In the genomic region with DNA sequence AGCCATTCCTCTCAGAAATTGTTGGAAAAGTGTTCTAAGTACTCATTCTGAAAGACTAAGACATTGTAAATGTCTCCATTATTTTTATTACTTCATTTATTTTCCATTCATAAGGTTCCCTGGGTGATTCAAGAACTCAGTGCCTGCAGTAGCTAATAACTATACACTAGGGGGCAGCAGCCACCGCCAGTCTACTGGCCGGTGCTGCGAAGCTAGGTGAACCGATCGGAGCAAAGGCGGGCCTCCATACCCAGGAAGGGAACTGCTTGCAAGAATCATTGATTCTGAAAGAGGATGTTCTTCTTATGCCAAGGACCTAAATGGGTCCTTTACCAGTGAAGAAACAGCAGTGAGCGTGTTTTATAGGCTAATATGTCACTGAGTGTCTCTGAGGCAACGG, we compare ENCODE assay signal across 8 mouse cellular contexts. TPM values are rescaled to one million over a fixed set of nuclear protein-coding genes. Genes with fewer than 3 reads are reported as not detected.
DNase-seq lines count a peak whose midpoint lies in the region; ATAC-seq and TF ChIP-seq lines count a peak whose summit lies in the region.

No protein-coding gene starts in this region.

- H3K9me3 ChIP-seq in CH12.LX (replicated peaks; ENCODE audit: low read length) = peaks cover 6% of the 10 kb centered on the region
- 0 out of 2 replicates have a peak, but pooled peaks cover 2% of the 10 kb centered on the region for H3K9me3 ChIP-seq in heart, embryonic 15.5 days (replicated peaks)
- no peaks in the 10 kb centered on the region for H3K9me3 ChIP-seq in lung, embryonic 14.5 days (ENCODE audit: low read depth, low read length)

- no peaks in the 10 kb centered on the region for H3K79me2 ChIP-seq in CH12.LX (replicated peaks; ENCODE audit: control insufficient read depth, extremely low read depth, insufficient read depth, poor library complexity, severe bottlenecking)

- peak; percentile 23; the same call in 1 of the 2 replicates for TF ChIP-seq EP300 in CH12.LX (IDR thresholded peaks at IDR 0.05; ENCODE audit: low read length)

- H3K4me2 ChIP-seq in CH12.LX (ENCODE audit: insufficient read depth, low read depth, poor library complexity, severe bottlenecking) = no peak overlapping the region
- H3K4me2 ChIP-seq in heart, embryonic 15.5 days = peak overlapping the region; percentile 42; the same call in 1 of the 2 replicates
- H3K4me2 ChIP-seq in lung, embryonic 14.5 days = peak overlapping the region; percentile 36; the same call in 1 of the 2 replicates

- dilution Hi-C loops in CH12.LX (cut with MboI; ENCODE audit: extremely low pct_ligation_motif_present, extremely low pct_unique_long_range_greater_than_20kb, low sequenced_read_pairs) = no loop called here

- DNase-seq in CH12.LX (ENCODE audit: extremely low read depth) = peak; percentile 85
- peak; percentile 39 for DNase-seq in fibroblast of lung, adult 2 months (ENCODE audit: low read depth)
- peak; percentile 68 to 77 for DNase-seq in kidney, postnatal 25 days
- DNase-seq in lung, embryonic 14.5 days = peak; percentile 93
- peak; percentile 58 for DNase-seq in ovary, postnatal 14 days (ENCODE audit: low spot score)
- peak; percentile 78 for DNase-seq in thymus, postnatal 14 days

- no peak overlapping the region for H3K27ac ChIP-seq in CH12.LX (ENCODE audit: insufficient read depth, low read depth)
- H3K27ac ChIP-seq in bone marrow, adult 2 months (ENCODE audit: control insufficient read depth, insufficient read depth, low read depth, low read length, poor library complexity) = no peak overlapping the region
- H3K27ac ChIP-seq in heart, embryonic 15.5 days = no peak overlapping the region
- no peak overlapping the region for H3K27ac ChIP-seq in lung, embryonic 14.5 days (ENCODE audit: low read depth)

- no peak for TF ChIP-seq POLR2A in CH12.LX (IDR thresholded peaks at IDR 0.05; ENCODE audit: low read depth, low read length)
- TF ChIP-seq POLR2A in bone marrow, adult 2 months (IDR thresholded peaks at IDR 0.05; ENCODE audit: borderline replicate concordance, control insufficient read depth, low read depth, low read length) = no peak

- no peak overlapping the region for H3K4me3 ChIP-seq in CH12.LX (replicated peaks in 1 of 3; ENCODE audit: low read depth in 2 of 3, low read length in 2 of 3, poor library complexity in 1 of 3)
- no peak overlapping the region for H3K4me3 ChIP-seq in bone marrow, adult 2 months (replicated peaks; ENCODE audit: control insufficient read depth, low read depth, low read length)
- no peak overlapping the region for H3K4me3 ChIP-seq in heart, embryonic 15.5 days
- no peak overlapping the region for H3K4me3 ChIP-seq in lung, embryonic 14.5 days (ENCODE audit: low read depth, low read length)

- no peaks in the 10 kb centered on the region for H3K27me3 ChIP-seq in CH12.LX (replicated peaks)
- H3K27me3 ChIP-seq in heart, embryonic 15.5 days = no peaks in the 10 kb centered on the region
- no peaks in the 10 kb centered on the region for H3K27me3 ChIP-seq in lung, embryonic 14.5 days (ENCODE audit: insufficient read depth, low read length)

- peak; percentile 100 for TF ChIP-seq RAD21 in CH12.LX (IDR thresholded peaks at IDR 0.05; ENCODE audit: low read depth, low read length)

- H3K4me1 ChIP-seq in CH12.LX (ENCODE audit: control insufficient read depth in 1 of 2, insufficient read depth in 2 of 2) = peaks cover 10 to 25% of the 10 kb centered on the region in 2 experiments
- H3K4me1 ChIP-seq in bone marrow, adult 2 months (ENCODE audit: control insufficient read depth, insufficient read depth, low read length) = peaks cover 2% of the 10 kb centered on the region
- H3K4me1 ChIP-seq in heart, embryonic 15.5 days (replicated peaks) = peaks cover 12% of the 10 kb centered on the region
- peaks cover 4% of the 10 kb centered on the region; the same call in 1 of the 2 replicates for H3K4me1 ChIP-seq in lung, embryonic 14.5 days (ENCODE audit: insufficient read depth)

- peak; percentile 56 to 96; a peak in 3 of 4 replicates for TF ChIP-seq CTCF in CH12.LX (conservative IDR thresholded peaks at IDR 0.05 in 1 of 2, IDR thresholded peaks at IDR 0.05 in 1 of 2; ENCODE audit: low read depth in 2 of 2, low read length in 2 of 2)
- peak; percentile 84 for TF ChIP-seq CTCF in bone marrow, adult 2 months (IDR thresholded peaks at IDR 0.05; ENCODE audit: control insufficient read depth, insufficient read depth, low read length)
- peak; percentile 88 for TF ChIP-seq CTCF in lung, embryonic 14.5 days (IDR thresholded peaks at IDR 0.05; ENCODE audit: low read depth)

- H3K9ac ChIP-seq in CH12.LX (ENCODE audit: insufficient read depth, low read depth) = no peak overlapping the region
- no peak overlapping the region for H3K9ac ChIP-seq in heart, embryonic 15.5 days
- H3K9ac ChIP-seq in lung, embryonic 14.5 days = no peak overlapping the region

- H3K36me3 ChIP-seq in CH12.LX (replicated peaks in 1 of 2; ENCODE audit: control insufficient read depth in 1 of 2, insufficient read depth in 1 of 2, low read length in 1 of 2) = no peaks in the 10 kb centered on the region
- peaks cover 6% of the 10 kb centered on the region; the same call in 1 of the 2 replicates for H3K36me3 ChIP-seq in heart, embryonic 15.5 days
- H3K36me3 ChIP-seq in lung, embryonic 14.5 days (ENCODE audit: insufficient read depth) = no peaks in the 10 kb centered on the region

- WGBS in bone marrow, adult 2 months = 17% methylated on average over 8 of the region's 8 CpGs
- 16% methylated on average over 8 of the region's 8 CpGs for WGBS in heart, embryonic 15.5 days
- 15% methylated on average over 8 of the region's 8 CpGs for WGBS in lung, embryonic 14.5 days

- ATAC-seq in heart, embryonic 15.5 days (replicated peaks; ENCODE audit: insufficient number of reproducible peaks, insufficient read depth, low FRiP score, low read depth) = no peak
- ATAC-seq in lung, embryonic 14.5 days (ENCODE audit: insufficient read depth) = peak; percentile 73; the same call in 1 of the 2 replicates

- in situ Hi-C loops in CH12.LX (cut with MboI; ENCODE audit: low pct_ligation_motif_present, low pct_unique_long_range_greater_than_20kb, low sequenced_read_pairs) = loop anchor here (5.0 kb wide), 1 partner anchor 452 kb away; no protein-coding TSS in a partner anchor

TF ChIP-seq in CH12.LX, 34 proteins besides CTCF, POLR2A, EP300 and RAD21 (continues in another document):
- no peak for TF ChIP-seq HCFC1 (IDR thresholded peaks at IDR 0.05; ENCODE audit: low read depth, low read length)
- TF ChIP-seq MAFK (IDR thresholded peaks at IDR 0.05; ENCODE audit: insufficient replicate concordance, low read length) = no peak
- TF ChIP-seq PAX5 (IDR thresholded peaks at IDR 0.05; ENCODE audit: low read length) = no peak
- peak; percentile 34; the same call in 1 of the 2 replicates for TF ChIP-seq NRF1 (IDR thresholded peaks at IDR 0.05; ENCODE audit: low read depth, low read length)
- TF ChIP-seq USF2 (conservative IDR thresholded peaks at IDR 0.05; ENCODE audit: low read depth, low read length) = no peak
- no peak for TF ChIP-seq USF1 (IDR thresholded peaks at IDR 0.05; ENCODE audit: low read depth, low read length)
- no peak for TF ChIP-seq MAZ (IDR thresholded peaks at IDR 0.05; ENCODE audit: low read depth, low read length)
- TF ChIP-seq TCF12 (IDR thresholded peaks at IDR 0.05; ENCODE audit: low read depth, low read length) = peak; percentile 56
- no peak for TF ChIP-seq MXI1 (IDR thresholded peaks at IDR 0.05; ENCODE audit: low read depth, low read length)
- TF ChIP-seq MYC (IDR thresholded peaks at IDR 0.05; ENCODE audit: low read depth, low read length) = peak; percentile 33; the same call in 1 of the 2 replicates
- TF ChIP-seq MEF2A (IDR thresholded peaks at IDR 0.05; ENCODE audit: borderline replicate concordance, low read depth, low read length) = peak; percentile 58; the same call in 1 of the 2 replicates
- peak; percentile 57 for TF ChIP-seq ELF1 (IDR thresholded peaks at IDR 0.05; ENCODE audit: low read depth, low read length)
- peak; percentile 25; the same call in 1 of the 2 replicates for TF ChIP-seq ETS1 (conservative IDR thresholded peaks at IDR 0.05; ENCODE audit: low read depth, low read length)
- no peak for TF ChIP-seq RCOR1 (conservative IDR thresholded peaks at IDR 0.05; ENCODE audit: low read depth, low read length)
- peak; percentile 98 for TF ChIP-seq SMC3 (IDR thresholded peaks at IDR 0.05; ENCODE audit: low read depth, low read length)
- TF ChIP-seq JUN (IDR thresholded peaks at IDR 0.05; ENCODE audit: insufficient read depth, low read depth, low read length) = no peak
- no peak for TF ChIP-seq KAT2A (IDR thresholded peaks at IDR 0.05; ENCODE audit: insufficient replicate concordance, low read length)
- no peak for TF ChIP-seq E2F4 (IDR thresholded peaks at IDR 0.05; ENCODE audit: insufficient replicate concordance, low read depth, low read length)
- TF ChIP-seq CHD2 (IDR thresholded peaks at IDR 0.05; ENCODE audit: low read length) = peak; percentile 33; the same call in 1 of the 2 replicates
- peak; percentile 98 for TF ChIP-seq ZC3H11A (IDR thresholded peaks at IDR 0.05; ENCODE audit: low read depth, low read length)
- TF ChIP-seq JUND (conservative IDR thresholded peaks at IDR 0.05; ENCODE audit: low read depth, low read length) = peak; percentile 48; the same call in 1 of the 2 replicates
- peak; percentile 51; the same call in 1 of the 2 replicates for TF ChIP-seq NELFE (IDR thresholded peaks at IDR 0.05; ENCODE audit: low read depth, low read length)
- TF ChIP-seq TBP (conservative IDR thresholded peaks at IDR 0.05; ENCODE audit: low read depth, low read length) = no peak
- no peak for TF ChIP-seq MAX (IDR thresholded peaks at IDR 0.05; ENCODE audit: low read length)
- TF ChIP-seq CHD1 (IDR thresholded peaks at IDR 0.05; ENCODE audit: low read depth, low read length) = no peak
- TF ChIP-seq ZNF384 (IDR thresholded peaks at IDR 0.05; ENCODE audit: low read depth, low read length) = no peak
- TF ChIP-seq ZKSCAN1 (IDR thresholded peaks at IDR 0.05; ENCODE audit: borderline replicate concordance, low read depth, low read length) = no peak
- peak; percentile 61; the same call in 1 of the 2 replicates for TF ChIP-seq IRF4 (IDR thresholded peaks at IDR 0.05; ENCODE audit: low read depth, low read length)
- TF ChIP-seq POLR2AphosphoS2 (IDR thresholded peaks at IDR 0.05; ENCODE audit: low read depth, low read length) = no peak
- TF ChIP-seq GABPA (IDR thresholded peaks at IDR 0.05; ENCODE audit: insufficient replicate concordance, low read depth, low read length) = no peak

RNA-seq across cellular contexts. Expression of a gene that starts 35.2 kb away (rescaled TPM):
- total RNA-seq in CH12.LX (2012; rRNA removed) = 12.6 and 19.1 TPM in 2 replicates
- 11.9 and 12.5 TPM in 2 replicates for total RNA-seq in CH12.LX (2014; rRNA removed)
- 105 and 110 TPM in 2 replicates for polyA plus RNA-seq in CH12.LX (2012; ENCODE audit: insufficient read length, low read depth)
- 2.2 and 4.9 TPM in 2 replicates for polyA plus RNA-seq in bone marrow, adult 2 months (2011; ENCODE audit: insufficient read depth, insufficient read length, low replicate concordance, missing spikeins)
- polyA plus RNA-seq in heart, embryonic 15.5 days (2015; fragmentation: Nextera tagmentation; extraction: Ambion mirVana) = 5.5 and 6.6 TPM in 2 replicates
- 0.53 and 1.1 TPM in 2 replicates for polyA plus RNA-seq in lung, embryonic 14.5 days (2014; fragmentation: Nextera tagmentation; extraction: Ambion mirVana)

Comparison
In these comparisons a context has a peak if more than half of its experiments do, and no peak if none do; other contexts are left out.
1. DNase-seq: peak in every context shown above with its lines; median percentile 93 in lung, embryonic 14.5 days; 85 in CH12.LX; 78 in thymus, postnatal 14 days; 72 in kidney, postnatal 25 days; 58 in ovary, postnatal 14 days; 39 in fibroblast of lung, adult 2 months.
2. RNA of a gene that starts 35.2 kb away (polyA plus RNA-seq): 105 to 110 TPM in CH12.LX; 5.5 to 6.6 TPM in heart, embryonic 15.5 days, 2.2 to 4.9 TPM in bone marrow, adult 2 months and 0.53 to 1.1 TPM in lung, embryonic 14.5 days; every median in the first group is over 10 times any median in the second.
3. Peak in every context shown above with its lines, with median percentiles within 50 percentile points of each other: CTCF ChIP-seq.